Mouse (Mus musculus) E14TG2a.4 (cell line): ENCODE results near the gene Prss23.

Experiments
- CTCF ChIP-seq: conservative IDR thresholded peaks from 2 replicates; pipeline ENCODE4 v1.5.1; 2014; ENCODE audit warnings: low read length
- NANOG ChIP-seq: IDR thresholded peaks from 2 replicates; pipeline ENCODE4 v1.6.1; 2014; ENCODE audit warnings: borderline replicate concordance, low read length, mixed read lengths

DNA sequence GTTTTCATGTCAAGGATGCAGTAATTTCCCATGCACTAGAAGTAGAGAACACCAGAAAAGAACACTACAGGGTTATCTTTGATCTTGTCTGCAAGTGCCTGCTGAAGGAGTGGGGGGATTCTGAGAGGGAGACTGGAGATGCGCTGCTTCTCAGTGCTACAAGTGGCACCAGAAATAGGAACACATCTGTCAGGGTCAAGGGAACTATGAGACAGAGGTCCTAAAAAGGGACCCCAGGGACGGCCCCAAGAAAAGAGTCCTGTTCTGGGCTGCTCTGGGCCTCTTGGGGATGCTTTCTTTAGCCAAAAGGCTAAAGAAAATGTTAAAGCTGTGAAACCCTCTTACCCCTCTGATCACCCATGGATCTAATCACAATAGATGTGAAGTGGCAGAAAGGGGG is 35.2 kb upstream of the Prss23 start:
- TF ChIP-seq CTCF (no peak), NANOG (no peak)
